Mouse (Mus musculus): ENCODE data around the gene A730049H05Rik. TPM values are rescaled to one million over a fixed set of nuclear protein-coding genes. Genes with fewer than 3 reads are reported as not detected.

The A730049H05Rik gene
- total and polyA plus RNA-seq, 3 experiments, result 0.22 TPM; not detected in 2

GRCm38 (mm10) chr6:92821606-92822005 lies 5.3 kb downstream of the A730049H05Rik start:
- H3K36me3 ChIP-seq (replicated peaks), result no peaks in the 10 kb centered on the region
- H3K27me3 ChIP-seq (ENCODE audit: insufficient read depth, low read length), result no peaks in the 10 kb centered on the region
- no peaks in the 10 kb centered on the region for H3K4me1 ChIP-seq (ENCODE audit: insufficient read depth, low read depth, low read length)
- no peak for DNase-seq (ENCODE audit: low spot score)
- TF ChIP-seq GATA1 (IDR thresholded peaks at IDR 0.05; ENCODE audit: borderline replicate concordance, low read length), result no peak
- no peak for TF ChIP-seq TAL1 (conservative IDR thresholded peaks at IDR 0.05; ENCODE audit: low read depth, low read length)
- TF ChIP-seq GATA2 (IDR thresholded peaks at IDR 0.05; ENCODE audit: borderline replicate concordance, low read depth, low read length), result no peak
- no peak for TF ChIP-seq POLR2AphosphoS5 (IDR thresholded peaks at IDR 0.05; ENCODE audit: insufficient replicate concordance, low read depth, low read length)
- no peak for TF ChIP-seq CTCF (IDR thresholded peaks at IDR 0.05; ENCODE audit: low read depth, low read length)
- peaks cover 6% of the 10 kb centered on the region for H3K9me3 ChIP-seq (replicated peaks)
- no peak for ATAC-seq (ENCODE audit: extremely low read depth, insufficient number of reproducible peaks, low FRiP score, poor library complexity, severe bottlenecking)
- H3K4me3 ChIP-seq (ENCODE audit: low read depth, low read length), result no peak overlapping the region

- DNase-seq (ENCODE audit: low spot score) (no peak), ATAC-seq (ENCODE audit: extremely low read depth, insufficient number of reproducible peaks, low FRiP score, poor library complexity, severe bottlenecking) (no peak)
- TF ChIP-seq GATA2 (IDR thresholded peaks at IDR 0.05; ENCODE audit: borderline replicate concordance, low read depth, low read length) (no peak), GATA1 (IDR thresholded peaks at IDR 0.05; ENCODE audit: borderline replicate concordance, low read length) (no peak), POLR2AphosphoS5 (IDR thresholded peaks at IDR 0.05; ENCODE audit: insufficient replicate concordance, low read depth, low read length) (no peak), CTCF (IDR thresholded peaks at IDR 0.05; ENCODE audit: low read depth, low read length) (no peak), TAL1 (conservative IDR thresholded peaks at IDR 0.05; ENCODE audit: low read depth, low read length) (no peak)
- no peaks in the 10 kb centered on the region for H3K36me3 ChIP-seq (replicated peaks)
- peaks cover 6% of the 10 kb centered on the region for H3K9me3 ChIP-seq (replicated peaks)
- no peaks in the 10 kb centered on the region for H3K27me3 ChIP-seq (ENCODE audit: insufficient read depth, low read length)
- no peaks in the 10 kb centered on the region for H3K4me1 ChIP-seq (ENCODE audit: insufficient read depth, low read depth, low read length)
- no peak overlapping the region for H3K4me3 ChIP-seq (ENCODE audit: low read depth, low read length)
Measured at GRCm38 (mm10) chr6:92822006-92822405, 5.7 kb downstream of the A730049H05Rik start.

GRCm38 (mm10) chr6:92823991-92824390 lies 7.7 kb downstream of the A730049H05Rik start:
- no peaks in the 10 kb centered on the region for H3K36me3 ChIP-seq (replicated peaks)
- peaks cover 9% of the 10 kb centered on the region for H3K9me3 ChIP-seq (replicated peaks)
- no peaks in the 10 kb centered on the region for H3K4me1 ChIP-seq (ENCODE audit: insufficient read depth, low read depth, low read length)
- no peak overlapping the region for H3K4me3 ChIP-seq (ENCODE audit: low read depth, low read length)
- ATAC-seq (ENCODE audit: extremely low read depth, insufficient number of reproducible peaks, low FRiP score, poor library complexity, severe bottlenecking) (no peak), DNase-seq (ENCODE audit: low spot score) (no peak)
- TF ChIP-seq POLR2AphosphoS5 (IDR thresholded peaks at IDR 0.05; ENCODE audit: insufficient replicate concordance, low read depth, low read length) (no peak), GATA1 (IDR thresholded peaks at IDR 0.05; ENCODE audit: borderline replicate concordance, low read length) (no peak), TAL1 (conservative IDR thresholded peaks at IDR 0.05; ENCODE audit: low read depth, low read length) (no peak), GATA2 (IDR thresholded peaks at IDR 0.05; ENCODE audit: borderline replicate concordance, low read depth, low read length) (no peak), CTCF (IDR thresholded peaks at IDR 0.05; ENCODE audit: low read depth, low read length) (no peak)
- H3K27me3 ChIP-seq (ENCODE audit: insufficient read depth, low read length), result no peaks in the 10 kb centered on the region

GRCm38 (mm10) chr6:92826561-92826960 lies 10.3 kb downstream of the A730049H05Rik start:
- no peaks in the 10 kb centered on the region for H3K27me3 ChIP-seq (ENCODE audit: insufficient read depth, low read length)
- TF ChIP-seq GATA2 (IDR thresholded peaks at IDR 0.05; ENCODE audit: borderline replicate concordance, low read depth, low read length) (no peak), GATA1 (IDR thresholded peaks at IDR 0.05; ENCODE audit: borderline replicate concordance, low read length) (no peak), CTCF (IDR thresholded peaks at IDR 0.05; ENCODE audit: low read depth, low read length) (no peak), POLR2AphosphoS5 (IDR thresholded peaks at IDR 0.05; ENCODE audit: insufficient replicate concordance, low read depth, low read length) (no peak), TAL1 (conservative IDR thresholded peaks at IDR 0.05; ENCODE audit: low read depth, low read length) (no peak)
- no peaks in the 10 kb centered on the region for H3K36me3 ChIP-seq (replicated peaks)
- DNase-seq (ENCODE audit: low spot score) (no peak), ATAC-seq (ENCODE audit: extremely low read depth, insufficient number of reproducible peaks, low FRiP score, poor library complexity, severe bottlenecking) (no peak)
- H3K4me3 ChIP-seq (ENCODE audit: low read depth, low read length), result no peak overlapping the region
- H3K4me1 ChIP-seq (ENCODE audit: insufficient read depth, low read depth, low read length), result no peaks in the 10 kb centered on the region
- peaks cover 9% of the 10 kb centered on the region for H3K9me3 ChIP-seq (replicated peaks)

GRCm38 (mm10) chr6:92827360-92827759 lies 11.1 kb downstream of the A730049H05Rik start:
- Histone ChIP-seq H3K4me3 (ENCODE audit: low read depth, low read length) (no peak overlapping the region), H3K27me3 (ENCODE audit: insufficient read depth, low read length) (no peaks in the 10 kb centered on the region), H3K4me1 (ENCODE audit: insufficient read depth, low read depth, low read length) (no peaks in the 10 kb centered on the region), H3K9me3 (replicated peaks) (peaks cover 9% of the 10 kb centered on the region), H3K36me3 (replicated peaks) (no peaks in the 10 kb centered on the region)
- TF ChIP-seq POLR2AphosphoS5 (IDR thresholded peaks at IDR 0.05; ENCODE audit: insufficient replicate concordance, low read depth, low read length), result no peak
- no peak for TF ChIP-seq TAL1 (conservative IDR thresholded peaks at IDR 0.05; ENCODE audit: low read depth, low read length)
- TF ChIP-seq GATA1 (IDR thresholded peaks at IDR 0.05; ENCODE audit: borderline replicate concordance, low read length), result no peak
- TF ChIP-seq GATA2 (IDR thresholded peaks at IDR 0.05; ENCODE audit: borderline replicate concordance, low read depth, low read length), result no peak
- TF ChIP-seq CTCF (IDR thresholded peaks at IDR 0.05; ENCODE audit: low read depth, low read length), result no peak
- DNase-seq (ENCODE audit: low spot score), result no peak
- ATAC-seq (ENCODE audit: extremely low read depth, insufficient number of reproducible peaks, low FRiP score, poor library complexity, severe bottlenecking), result no peak

GRCm38 (mm10) chr6:92829148-92829547 lies 12.9 kb downstream of the A730049H05Rik start:
- no peak for DNase-seq (ENCODE audit: low spot score)
- no peaks in the 10 kb centered on the region for H3K36me3 ChIP-seq (replicated peaks)
- TF ChIP-seq GATA1 (IDR thresholded peaks at IDR 0.05; ENCODE audit: borderline replicate concordance, low read length), result no peak
- ATAC-seq (ENCODE audit: extremely low read depth, insufficient number of reproducible peaks, low FRiP score, poor library complexity, severe bottlenecking), result no peak
- H3K27me3 ChIP-seq (ENCODE audit: insufficient read depth, low read length), result no peaks in the 10 kb centered on the region
- no peak overlapping the region for H3K4me3 ChIP-seq (ENCODE audit: low read depth, low read length)
- 0 out of 2 replicates have a peak, but pooled peaks cover 3% of the 10 kb centered on the region for H3K9me3 ChIP-seq (replicated peaks)
- no peaks in the 10 kb centered on the region for H3K4me1 ChIP-seq (ENCODE audit: insufficient read depth, low read depth, low read length)

GRCm38 (mm10) chr6:92831106-92831505 lies 14.8 kb downstream of the A730049H05Rik start:
- Histone ChIP-seq H3K4me3 (ENCODE audit: low read depth, low read length) (no peak overlapping the region), H3K27me3 (ENCODE audit: insufficient read depth, low read length) (no peaks in the 10 kb centered on the region), H3K9me3 (replicated peaks) (0 out of 2 replicates have a peak, but pooled peaks cover 3% of the 10 kb centered on the region), H3K4me1 (ENCODE audit: insufficient read depth, low read depth, low read length) (no peaks in the 10 kb centered on the region), H3K36me3 (replicated peaks) (no peaks in the 10 kb centered on the region)
- DNase-seq (ENCODE audit: low spot score) (no peak), ATAC-seq (ENCODE audit: extremely low read depth, insufficient number of reproducible peaks, low FRiP score, poor library complexity, severe bottlenecking) (no peak)
- TF ChIP-seq GATA2 (IDR thresholded peaks at IDR 0.05; ENCODE audit: borderline replicate concordance, low read depth, low read length) (no peak), CTCF (IDR thresholded peaks at IDR 0.05; ENCODE audit: low read depth, low read length) (no peak)
